Mouse (Mus musculus): Measurements from ENCODE around the gene Maats1. TPM values are rescaled to one million over a fixed set of nuclear protein-coding genes. Genes with fewer than 3 reads are reported as not detected.

The Maats1 gene
- total and polyA plus RNA-seq, 3 experiments = 0.20 TPM; not detected in 2

DNA sequence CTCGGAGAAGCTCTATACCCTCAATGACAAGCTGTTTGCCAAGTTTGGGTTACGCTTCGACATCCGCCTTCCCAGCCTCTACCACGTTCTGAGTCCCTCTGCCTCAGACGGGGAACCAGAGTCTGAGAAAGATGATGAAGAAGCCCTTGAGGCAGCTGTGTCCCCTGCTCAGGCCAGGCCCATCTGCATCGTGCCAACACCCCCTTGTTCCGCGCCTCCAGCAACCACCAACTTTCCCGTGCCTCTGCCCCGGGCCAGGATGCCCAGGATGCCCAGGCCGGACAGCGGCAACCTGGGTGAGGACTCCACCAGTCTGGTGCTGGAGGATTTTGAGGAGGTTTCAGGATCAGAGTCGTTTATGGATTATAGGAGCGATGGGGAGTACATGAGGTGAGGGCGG, 32.0 kb upstream of the Maats1 start:
- Histone ChIP-seq H3K79me2 (replicated peaks; ENCODE audit: control insufficient read depth, insufficient read depth, low read length) (no peaks in the 10 kb centered on the region), H3K27me3 (ENCODE audit: control insufficient read depth, insufficient read depth, low read length) (no peaks in the 10 kb centered on the region), H3K9ac (ENCODE audit: low read depth, low read length) (no peak overlapping the region; the same call in 1 of the 2 replicates), H3K4me1 (ENCODE audit: control insufficient read depth, insufficient read depth, low read length) (peaks cover 16% of the 10 kb centered on the region), H3K4me3 (peak overlapping the region; percentile 12; the same call in 1 of the 2 replicates), H3K36me3 (ENCODE audit: control insufficient read depth, insufficient read depth, low read length) (peaks cover 7% of the 10 kb centered on the region), H3K27ac (peak overlapping the region; percentile 49)
- DNase-seq = no peak
- WGBS = 65% methylated on average over 16 of the region's 16 CpGs
- intact Hi-C loops (cut with DNase I) = no loop called here
- TF ChIP-seq POLR2A (IDR thresholded peaks at IDR 0.05; ENCODE audit: insufficient read depth, low read depth, low read length) (no peak), EP300 (IDR thresholded peaks at IDR 0.05; ENCODE audit: insufficient read depth, low read depth, low read length) (no peak), CTCF (IDR thresholded peaks at IDR 0.05) (no peak)

DNA sequence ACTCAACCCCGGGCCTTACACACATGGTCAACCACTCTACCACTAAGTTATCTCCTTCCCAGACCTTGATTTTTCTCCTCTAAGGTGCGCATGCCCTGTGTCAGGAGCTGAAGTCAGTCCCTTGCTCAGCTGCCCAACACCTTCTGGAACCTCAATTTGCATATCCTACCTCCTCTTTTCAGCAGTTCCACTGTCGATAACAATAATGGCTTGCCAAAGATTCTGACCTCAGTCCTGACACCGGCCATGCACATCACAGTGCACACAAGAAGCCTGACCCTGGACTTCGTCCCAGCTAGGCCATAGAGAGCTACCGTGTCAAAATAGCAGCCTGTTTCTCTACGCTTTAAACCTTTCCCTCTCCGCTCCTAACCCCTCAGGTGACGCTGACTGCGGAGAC, 31.5 kb upstream of the Maats1 start:
- TF ChIP-seq CTCF (IDR thresholded peaks at IDR 0.05) (no peak), EP300 (IDR thresholded peaks at IDR 0.05; ENCODE audit: insufficient read depth, low read depth, low read length) (0 out of 2 replicates have a peak, but pooled peaks have one; percentile 40), POLR2A (IDR thresholded peaks at IDR 0.05; ENCODE audit: insufficient read depth, low read depth, low read length) (no peak)
- WGBS = 65% methylated on average over 10 of the region's 10 CpGs
- Histone ChIP-seq H3K79me2 (replicated peaks; ENCODE audit: control insufficient read depth, insufficient read depth, low read length) (no peaks in the 10 kb centered on the region), H3K9ac (ENCODE audit: low read depth, low read length) (no peak overlapping the region; the same call in 1 of the 2 replicates), H3K4me1 (ENCODE audit: control insufficient read depth, insufficient read depth, low read length) (peaks cover 18% of the 10 kb centered on the region), H3K27ac (peak overlapping the region; percentile 49), H3K4me3 (no peak overlapping the region; the same call in 1 of the 2 replicates), H3K36me3 (ENCODE audit: control insufficient read depth, insufficient read depth, low read length) (peaks cover 7% of the 10 kb centered on the region), H3K27me3 (ENCODE audit: control insufficient read depth, insufficient read depth, low read length) (no peaks in the 10 kb centered on the region)
- DNase-seq = peak; percentile 37 to 59
- intact Hi-C loops (cut with DNase I) = no loop called here

DNA sequence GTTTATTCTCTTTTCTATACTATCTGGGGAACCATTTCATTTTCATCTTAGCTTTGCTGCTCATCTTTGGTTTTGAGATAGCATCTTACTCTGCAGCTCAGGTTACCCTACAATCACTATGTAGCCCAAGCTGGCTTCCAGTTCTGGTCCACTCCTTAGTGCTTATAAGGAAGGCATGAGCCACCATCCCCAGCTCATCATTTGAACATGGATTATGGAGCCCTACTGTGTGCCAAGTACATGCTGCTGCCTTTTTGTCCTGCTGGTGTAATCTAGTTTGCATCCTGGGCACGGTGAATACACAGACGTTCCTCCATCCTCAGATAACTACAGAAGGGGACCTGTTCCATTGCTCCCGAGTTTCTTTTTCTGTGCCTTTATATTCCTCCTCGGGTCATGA, 30.9 kb upstream of the Maats1 start:
- Histone ChIP-seq H3K79me2 (replicated peaks; ENCODE audit: control insufficient read depth, insufficient read depth, low read length) (no peaks in the 10 kb centered on the region), H3K4me3 (no peak overlapping the region), H3K4me1 (ENCODE audit: control insufficient read depth, insufficient read depth, low read length) (peaks cover 20% of the 10 kb centered on the region), H3K36me3 (ENCODE audit: control insufficient read depth, insufficient read depth, low read length) (peaks cover 7% of the 10 kb centered on the region), H3K27ac (peak overlapping the region; percentile 3; the same call in 1 of the 2 replicates), H3K9ac (ENCODE audit: low read depth, low read length) (no peak overlapping the region), H3K27me3 (ENCODE audit: control insufficient read depth, insufficient read depth, low read length) (no peaks in the 10 kb centered on the region)
- TF ChIP-seq POLR2A (IDR thresholded peaks at IDR 0.05; ENCODE audit: insufficient read depth, low read depth, low read length) (no peak), CTCF (IDR thresholded peaks at IDR 0.05) (no peak), EP300 (IDR thresholded peaks at IDR 0.05; ENCODE audit: insufficient read depth, low read depth, low read length) (no peak)
- intact Hi-C loops (cut with DNase I) = no loop called here
- no peak for DNase-seq
- WGBS = 46% methylated on average over 4 of the region's 4 CpGs

DNA sequence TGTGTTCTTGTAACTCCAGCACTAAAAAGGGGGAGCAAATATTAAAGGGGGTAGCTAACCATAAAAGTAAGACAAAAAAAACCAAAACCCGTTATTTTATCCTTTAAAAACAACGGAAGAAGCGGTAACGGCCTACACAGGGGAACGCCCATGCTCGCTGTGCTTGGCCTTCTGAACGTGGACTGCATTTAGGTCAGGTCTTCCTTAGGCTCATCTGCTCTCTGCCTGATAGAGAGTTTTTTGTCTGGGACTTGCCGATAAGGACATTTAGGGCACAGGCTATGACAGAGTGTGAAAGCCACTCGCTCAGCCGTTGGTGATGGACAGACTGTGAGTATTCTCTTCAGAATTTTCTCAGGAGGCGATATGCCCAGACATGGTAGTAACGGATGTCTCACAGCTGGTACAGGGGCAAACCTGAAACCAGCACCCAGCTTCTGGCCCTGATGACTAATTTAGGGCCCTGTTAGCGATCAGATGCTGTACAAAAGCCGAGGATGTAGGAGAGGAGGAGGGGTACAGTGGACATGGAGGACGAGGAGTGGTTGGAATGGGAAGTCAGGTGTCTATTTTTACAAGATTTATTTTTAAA, 29.9 kb upstream of the Maats1 start:
- H3K36me3 ChIP-seq (ENCODE audit: control insufficient read depth, insufficient read depth, low read length) = peaks cover 7% of the 10 kb centered on the region
- no peak overlapping the region for H3K9ac ChIP-seq (ENCODE audit: low read depth, low read length)
- no peaks in the 10 kb centered on the region for H3K27me3 ChIP-seq (ENCODE audit: control insufficient read depth, insufficient read depth, low read length)
- intact Hi-C loops (cut with DNase I) = no loop called here
- H3K27ac ChIP-seq = peak overlapping the region; percentile 53
- no peak for TF ChIP-seq POLR2A (IDR thresholded peaks at IDR 0.05; ENCODE audit: insufficient read depth, low read depth, low read length)
- TF ChIP-seq CTCF (IDR thresholded peaks at IDR 0.05) = no peak
- TF ChIP-seq EP300 (IDR thresholded peaks at IDR 0.05; ENCODE audit: insufficient read depth, low read depth, low read length) = no peak
- no peak overlapping the region for H3K4me3 ChIP-seq
- DNase-seq = no peak
- 65% methylated on average over 15 of the region's 15 CpGs for WGBS
- peaks cover 17% of the 10 kb centered on the region for H3K4me1 ChIP-seq (ENCODE audit: control insufficient read depth, insufficient read depth, low read length)
- no peaks in the 10 kb centered on the region for H3K79me2 ChIP-seq (replicated peaks; ENCODE audit: control insufficient read depth, insufficient read depth, low read length)

DNA sequence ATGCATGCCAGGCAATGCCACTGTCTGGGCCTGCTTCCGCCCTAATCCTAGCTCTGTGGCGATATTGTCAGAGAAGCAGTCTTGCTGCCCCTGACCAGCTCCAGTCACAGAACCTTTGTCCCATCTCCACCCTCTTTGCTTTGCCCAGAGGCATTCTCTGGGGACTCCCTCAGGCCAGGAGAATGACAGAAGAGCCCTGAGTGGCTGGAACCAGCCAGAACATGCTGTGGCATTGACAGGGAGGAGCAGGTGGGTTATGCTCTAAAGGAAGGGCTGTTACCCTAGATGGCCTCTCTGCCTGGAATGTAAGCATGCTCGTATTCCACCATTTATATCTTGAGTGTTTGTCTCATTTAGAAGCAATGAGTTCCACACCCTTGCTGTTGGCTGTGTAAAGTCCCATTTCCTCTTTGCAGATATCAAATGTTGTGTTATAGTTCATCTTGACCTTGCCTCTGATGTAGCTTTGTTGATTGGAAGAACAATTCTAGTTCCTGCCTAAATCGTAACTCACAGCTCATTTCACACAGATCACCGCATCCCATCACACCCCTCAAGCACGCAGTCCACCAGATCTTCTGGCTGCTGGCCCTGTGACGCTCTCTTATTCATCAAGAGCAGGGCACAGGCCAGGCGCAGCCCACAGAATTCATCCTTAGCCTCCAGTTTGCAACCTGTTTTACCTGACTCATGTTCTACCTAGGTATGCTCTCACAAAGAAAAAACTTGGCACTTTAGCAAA, 28.9 kb upstream of the Maats1 start:
- Histone ChIP-seq H3K36me3 (ENCODE audit: control insufficient read depth, insufficient read depth, low read length) (peaks cover 7% of the 10 kb centered on the region), H3K27ac (peak overlapping the region; percentile 53), H3K9ac (ENCODE audit: low read depth, low read length) (no peak overlapping the region), H3K4me3 (no peak overlapping the region; the same call in 1 of the 2 replicates), H3K4me1 (ENCODE audit: control insufficient read depth, insufficient read depth, low read length) (peaks cover 16% of the 10 kb centered on the region), H3K79me2 (replicated peaks; ENCODE audit: control insufficient read depth, insufficient read depth, low read length) (no peaks in the 10 kb centered on the region), H3K27me3 (ENCODE audit: control insufficient read depth, insufficient read depth, low read length) (no peaks in the 10 kb centered on the region)
- peak in 1 of 2 experiments; percentile 42 for DNase-seq
- intact Hi-C loops (cut with DNase I) = no loop called here
- 0 out of 2 replicates have a peak, but pooled peaks have one; percentile 37 for TF ChIP-seq EP300 (IDR thresholded peaks at IDR 0.05; ENCODE audit: insufficient read depth, low read depth, low read length)
- no peak for TF ChIP-seq POLR2A (IDR thresholded peaks at IDR 0.05; ENCODE audit: insufficient read depth, low read depth, low read length)
- WGBS = 53% methylated on average over 8 of the region's 8 CpGs
